Mouse (Mus musculus): ENCODE measurements around the gene Map2k6.

DNA sequence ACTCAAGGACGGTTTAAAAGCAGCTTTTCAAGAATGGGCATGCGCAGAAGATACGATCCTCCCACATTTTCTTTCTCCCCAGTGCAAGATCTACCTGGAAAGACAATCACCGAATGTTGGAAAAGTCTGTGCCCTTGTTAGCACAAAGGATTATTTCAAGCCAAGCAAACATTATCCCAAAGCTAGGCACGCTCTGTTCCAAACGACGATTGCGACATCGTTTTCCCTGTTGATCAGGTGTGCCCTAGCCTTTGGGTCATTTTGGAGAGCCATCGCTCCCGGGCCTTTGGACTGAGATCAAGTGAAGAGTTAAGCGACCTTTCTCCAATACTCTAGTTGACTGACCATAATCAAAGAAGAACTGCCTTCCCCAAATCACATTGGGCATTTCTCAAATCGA is 31.3 kb upstream of the Map2k6 start:
- TF ChIP-seq CTCF (IDR thresholded peaks at IDR 0.05; ENCODE audit: low read depth, low read length) = no peak
- TF ChIP-seq POLR2A (IDR thresholded peaks at IDR 0.05; ENCODE audit: borderline replicate concordance, low read depth, low read length) = no peak

Data from bone marrow macrophage, adult 2 months (primary cell).